Mouse (Mus musculus): Measurements from ENCODE around the gene Bad. TPM values are rescaled to one million over a fixed set of nuclear protein-coding genes. Genes with fewer than 3 reads are reported as not detected.

Bad gene
- polyA plus RNA-seq, 2 experiments = 76.5 to 77.5 TPM

- no peaks in the 10 kb centered on the region for H3K27me3 ChIP-seq (ENCODE audit: control insufficient read depth, insufficient read depth, low read length)
- no peaks in the 10 kb centered on the region for H3K9me3 ChIP-seq (ENCODE audit: control insufficient read depth, low read length)
Observed at GRCm38 (mm10) chr19:6974211-6975205, 32.8 kb downstream of the Bad start, which contains the start of gene Ppp1r14b. Gene Ppp1r14b, plus strand, starts transcription at chr19:6974968.

GRCm38 (mm10) chr19:6975537-6976521 lies 34.2 kb downstream of the Bad start, which contains the start of gene Plcb3:
Gene Plcb3, minus strand, starts transcription at chr19:6976470.
- H3K27ac ChIP-seq (replicated peaks; ENCODE audit: low read depth, low read length) = peak within 1 kb of the TSS; percentile 87
- TF ChIP-seq POLR2A (IDR thresholded peaks at IDR 0.05; ENCODE audit: borderline replicate concordance, extremely low read depth, insufficient read depth, insufficient read length) = no peak
- WGBS = 1% methylated on average over 16 of the region's 16 CpGs
- no peaks in the 10 kb centered on the region for H3K27me3 ChIP-seq (ENCODE audit: control insufficient read depth, insufficient read depth, low read length)
- H3K36me3 ChIP-seq (ENCODE audit: control insufficient read depth, insufficient read depth, low read length) = peaks cover 14% of the 10 kb centered on the region; the same call in 1 of the 2 replicates
- DNase-seq (ENCODE audit: low spot score) (peak; percentile 78), ATAC-seq (ENCODE audit: low FRiP score, low read depth) (no peak)
- no peaks in the 10 kb centered on the region for H3K9me3 ChIP-seq (ENCODE audit: control insufficient read depth, low read length)
- peak within 1 kb of the TSS; percentile 86 for H3K4me2 ChIP-seq (replicated peaks; ENCODE audit: low read depth, low read length, severe bottlenecking)
- H3K4me3 ChIP-seq (replicated peaks; ENCODE audit: low read length) = peak within 1 kb of the TSS; percentile 67
- H3K9ac ChIP-seq (ENCODE audit: low read depth, low read length, severe bottlenecking) = peak within 1 kb of the TSS; percentile 69
- H3K4me1 ChIP-seq (ENCODE audit: control insufficient read depth, insufficient read depth, low read length) = peaks cover 15% of the 10 kb centered on the region

More at GRCm38 (mm10) chr19:6974211-6975205, 32.8 kb downstream of the Bad start, which contains the start of gene Ppp1r14b:
- Histone ChIP-seq H3K9ac (ENCODE audit: low read depth, low read length, severe bottlenecking) (peak within 1 kb of the TSS; percentile 69), H3K4me3 (replicated peaks; ENCODE audit: low read length) (peak within 1 kb of the TSS; percentile 67), H3K4me1 (ENCODE audit: control insufficient read depth, insufficient read depth, low read length) (peaks cover 23% of the 10 kb centered on the region), H3K36me3 (ENCODE audit: control insufficient read depth, insufficient read depth, low read length) (peaks cover 14% of the 10 kb centered on the region; the same call in 1 of the 2 replicates), H3K4me2 (replicated peaks; ENCODE audit: low read depth, low read length, severe bottlenecking) (peak within 1 kb of the TSS; percentile 86), H3K27ac (replicated peaks; ENCODE audit: low read depth, low read length) (peak within 1 kb of the TSS; percentile 87)
- WGBS = under 1% methylated on average over 42 of the region's 84 CpGs
- peak; percentile 91 for DNase-seq (ENCODE audit: low spot score)
- 0 out of 2 replicates have a peak, but pooled peaks have one; percentile 12 for TF ChIP-seq POLR2A (IDR thresholded peaks at IDR 0.05; ENCODE audit: borderline replicate concordance, extremely low read depth, insufficient read depth, insufficient read length)
- ATAC-seq (ENCODE audit: low FRiP score, low read depth) = peak; percentile 75

DNA sequence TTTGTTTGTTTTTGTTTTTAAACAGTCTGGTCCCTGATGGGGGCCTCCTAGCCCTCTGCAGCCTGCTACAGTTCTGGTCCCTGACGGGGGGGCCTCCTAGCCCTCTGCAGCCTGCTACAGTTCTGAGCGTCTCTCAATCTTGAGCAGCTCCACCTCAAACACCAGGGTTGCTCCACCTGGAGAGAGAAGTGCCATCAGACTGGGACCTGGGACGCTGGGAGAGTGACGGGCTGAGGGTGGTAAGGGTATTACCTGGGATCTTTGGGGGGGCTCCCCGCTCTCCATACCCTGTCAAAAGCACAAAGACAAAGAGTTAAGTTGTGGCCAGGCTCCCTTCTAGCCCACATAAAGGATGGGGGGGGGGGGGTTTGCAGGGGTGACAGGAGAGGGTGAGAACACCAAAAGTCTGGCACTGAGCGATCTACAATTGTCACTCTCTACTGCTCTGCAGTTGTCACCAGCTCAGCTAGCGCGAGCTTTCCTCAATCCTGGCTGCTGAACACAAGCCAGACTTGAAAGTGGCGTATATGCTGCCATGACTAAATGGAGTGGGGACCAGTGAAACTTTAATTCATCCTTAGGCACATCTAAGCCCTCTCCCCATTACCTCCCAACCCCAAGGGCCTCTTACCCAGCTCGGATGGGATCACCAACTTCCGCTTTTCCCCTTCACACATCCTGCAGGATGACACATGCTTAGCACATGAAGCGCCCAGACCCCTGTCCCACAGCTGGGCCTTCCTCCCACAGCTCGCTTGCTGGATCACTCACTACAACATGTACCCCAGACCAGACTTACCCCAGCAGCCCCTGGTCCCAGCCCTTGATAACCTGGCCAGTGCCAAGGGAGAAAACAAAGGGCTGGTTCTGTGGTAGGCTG lies 36.3 kb downstream of the Bad start:
- no peak for TF ChIP-seq POLR2A (IDR thresholded peaks at IDR 0.05; ENCODE audit: borderline replicate concordance, extremely low read depth, insufficient read depth, insufficient read length)
- peak overlapping the region; percentile 69 for H3K4me3 ChIP-seq (replicated peaks; ENCODE audit: low read length)
- 83% methylated on average over 13 of the region's 13 CpGs for WGBS
- peaks cover 24% of the 10 kb centered on the region for H3K36me3 ChIP-seq (ENCODE audit: control insufficient read depth, insufficient read depth, low read length)
- ATAC-seq (ENCODE audit: low FRiP score, low read depth) (no peak), DNase-seq (ENCODE audit: low spot score) (no peak)
- no peak overlapping the region for H3K9ac ChIP-seq (ENCODE audit: low read depth, low read length, severe bottlenecking)
- no peaks in the 10 kb centered on the region for H3K27me3 ChIP-seq (ENCODE audit: control insufficient read depth, insufficient read depth, low read length)
- H3K9me3 ChIP-seq (ENCODE audit: control insufficient read depth, low read length) = no peaks in the 10 kb centered on the region
- H3K4me2 ChIP-seq (replicated peaks; ENCODE audit: low read depth, low read length, severe bottlenecking) = peak overlapping the region; percentile 68; the same call in 1 of the 2 replicates
- no peak overlapping the region for H3K27ac ChIP-seq (replicated peaks; ENCODE audit: low read depth, low read length)
- H3K4me1 ChIP-seq (ENCODE audit: control insufficient read depth, insufficient read depth, low read length) = peaks cover 21% of the 10 kb centered on the region

- peak overlapping the region; percentile 68 for H3K4me2 ChIP-seq (replicated peaks; ENCODE audit: low read depth, low read length, severe bottlenecking)
Observed at GRCm38 (mm10) chr19:6978639-6978974, 36.9 kb downstream of the Bad start.

More at GRCm38 (mm10) chr19:6978639-6978974, 36.9 kb downstream of the Bad start:
- no peaks in the 10 kb centered on the region for H3K9me3 ChIP-seq (ENCODE audit: control insufficient read depth, low read length)
- no peaks in the 10 kb centered on the region for H3K27me3 ChIP-seq (ENCODE audit: control insufficient read depth, insufficient read depth, low read length)
- 41% methylated on average over 3 of the region's 3 CpGs for WGBS
- no peak overlapping the region for H3K27ac ChIP-seq (replicated peaks; ENCODE audit: low read depth, low read length)
- no peak for TF ChIP-seq POLR2A (IDR thresholded peaks at IDR 0.05; ENCODE audit: borderline replicate concordance, extremely low read depth, insufficient read depth, insufficient read length)
- no peak overlapping the region for H3K9ac ChIP-seq (ENCODE audit: low read depth, low read length, severe bottlenecking)
- peaks cover 29% of the 10 kb centered on the region for H3K36me3 ChIP-seq (ENCODE audit: control insufficient read depth, insufficient read depth, low read length)
- H3K4me3 ChIP-seq (replicated peaks; ENCODE audit: low read length) = peak overlapping the region; percentile 69
- DNase-seq (ENCODE audit: low spot score) (no peak), ATAC-seq (ENCODE audit: low FRiP score, low read depth) (no peak)
- peaks cover 21% of the 10 kb centered on the region for H3K4me1 ChIP-seq (ENCODE audit: control insufficient read depth, insufficient read depth, low read length)

Data from limb, embryonic 14.5 days (tissue).